Mouse (Mus musculus): Measurements from ENCODE around the gene Gm17677.

- TF ChIP-seq CTCF (IDR thresholded peaks at IDR 0.05; ENCODE audit: extremely low read depth, insufficient read depth, low read length) (no peak), POLR2A (IDR thresholded peaks at IDR 0.05; ENCODE audit: extremely low read depth, insufficient read depth, low read length) (no peak)
These were observed at the start of gene Gm17677 for GRCm38 (mm10) chr9:35740749-35741148.

Data from cortical plate, adult 2 months (tissue).